Mouse (Mus musculus) lung, postnatal 0 days (tissue): ENCODE measurements around the gene Ppa1. TPM values are rescaled to one million over a fixed set of nuclear protein-coding genes. Genes with fewer than 3 reads are reported as not detected.

Experiments used
- ATAC-seq: fragments of 200-750 bp; cut with Nextera tagmentation; 2 replicates; pipeline ENCODE4 v1.8.0; 2017; ENCODE audit warnings: moderate library complexity
- DNase-seq: peaks from one replicate; pipeline ENCODE4 v3.0.0-alpha.2; 2016; ENCODE audit warnings: low spot score
- H3K27ac ChIP-seq: fragments of 300-500 bp; sonication (generic); 2 replicates; pipeline ENCODE4 v1.5.1; 2014; ENCODE audit warnings: antibody characterized with exemption, mild to moderate bottlenecking, low read length, mixed read lengths
- H3K27me3 ChIP-seq: fragments of 300-500 bp; sonication (generic); replicated peaks from 2 replicates; pipeline ENCODE4 v1.6.1; 2014; ENCODE audit warnings: low read length, mixed read lengths; ENCODE audit not compliant: insufficient read depth
- H3K36me3 ChIP-seq: fragments of 300-500 bp; sonication (generic); 2 replicates; pipeline ENCODE4 v1.6.1; 2014; ENCODE audit warnings: low read length, mixed read lengths; ENCODE audit not compliant: insufficient read depth
- H3K4me1 ChIP-seq: fragments of 300-500 bp; sonication (generic); 2 replicates; pipeline ENCODE4 v1.6.1; 2014; ENCODE audit warnings: antibody characterized with exemption, low read depth, low read length, mixed read lengths; ENCODE audit not compliant: insufficient read depth
- H3K4me2 ChIP-seq: fragments of 300-500 bp; sonication (generic); replicated peaks from 2 replicates; pipeline ENCODE4 v1.6.1; 2014; ENCODE audit warnings: low read depth, mild to moderate bottlenecking, low read length, moderate library complexity, mixed read lengths
- H3K4me3 ChIP-seq: fragments of 300-500 bp; sonication (generic); 2 replicates; pipeline ENCODE4 v1.5.1; 2014; ENCODE audit warnings: low read depth, low read length
- H3K9ac ChIP-seq: fragments of 300-500 bp; sonication (generic); replicated peaks from 2 replicates; pipeline ENCODE4 v1.6.1; 2014; ENCODE audit warnings: low read depth, mild to moderate bottlenecking
- H3K9me3 ChIP-seq: fragments of 300-500 bp; sonication (generic); 2 replicates; pipeline ENCODE4 v1.6.1; 2016; ENCODE audit warnings: low read length, mixed read lengths
- CTCF ChIP-seq: IDR thresholded peaks from 2 replicates; pipeline ENCODE4 v1.5.1; 2016; ENCODE audit warnings: antibody characterized with exemption, mild to moderate bottlenecking
- EP300 ChIP-seq: IDR thresholded peaks from 2 replicates; pipeline ENCODE4 v1.6.1; 2016; ENCODE audit warnings: antibody characterized with exemption, mild to moderate bottlenecking, control low read depth
- WGBS: fragments of 180-500 bp; shearing (Covaris S2); extraction: QIAGEN DNeasy Blood & Tissue Kit; methylation state at CpG from one replicate; pipeline ENCODE4 v1.1.7; 2014; 5-methylcytosine and 5-hydroxymethylcytosine counted together
- polyA plus RNA-seq: library from polyadenylated mRNA; unstranded; fragments of >200 nt; fragmentation: Nextera tagmentation; extraction: Ambion mirVana; gene quantifications from 2 replicates; pipeline ENCODE4 v1.2.1, GENCODE M21; 2015

Ppa1 gene
- polyA plus RNA-seq, 1 experiment from 2014 or later, result 39.8 TPM

DNA sequence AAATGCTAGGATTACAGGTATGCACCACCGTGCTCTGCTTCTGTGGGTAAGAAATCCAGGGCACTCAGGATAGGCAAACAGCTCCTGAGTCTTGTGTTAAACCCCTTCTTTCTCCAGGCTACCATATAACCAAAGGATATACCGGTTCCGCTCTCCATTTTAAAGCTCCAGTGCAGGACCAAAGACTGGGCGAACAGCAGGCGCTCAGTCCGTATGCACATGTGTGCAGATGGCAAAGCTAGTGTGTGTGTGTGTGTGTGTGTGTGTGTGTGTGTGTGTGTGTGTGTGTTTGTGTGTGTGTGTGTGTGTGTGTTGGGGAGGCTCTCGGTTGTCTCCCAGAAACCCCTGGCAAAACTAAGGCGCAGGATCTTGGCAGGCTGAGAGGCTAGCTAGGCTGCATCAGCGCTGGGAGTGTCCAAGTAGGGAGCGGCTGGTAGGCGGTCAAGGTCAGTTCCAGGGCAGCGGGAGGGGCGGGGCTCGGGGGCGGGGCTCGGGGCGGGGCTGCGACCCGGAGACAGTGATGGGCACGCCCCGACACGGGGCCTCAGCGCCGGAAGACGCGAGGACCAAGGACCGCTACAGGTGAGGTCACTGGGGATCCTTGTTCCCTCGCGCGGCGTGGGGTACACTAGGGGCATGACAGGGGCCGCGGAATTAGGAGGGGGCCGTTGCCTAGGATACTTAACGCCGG, 66.6 kb downstream of the Ppa1 start, which contains the start of gene Aifm2:
Gene Aifm2 (plus strand): TSS at position 493 of the 691 bp plus-strand sequence.
- WGBS, result 16% methylated on average over 26 of the region's 36 CpGs
- H3K27ac ChIP-seq, result peak within 1 kb of the TSS; percentile 26; the same call in 1 of the 2 replicates

GRCm38 (mm10) chr10:61715462-61715837, 67.1 kb downstream of the Ppa1 start:
- no peaks in the 10 kb centered on the region for H3K27me3 ChIP-seq
- H3K4me2 ChIP-seq, result peak overlapping the region; percentile 83
- ATAC-seq (peak; percentile 15), DNase-seq (no peak)
- peak overlapping the region; percentile 26; the same call in 1 of the 2 replicates for H3K27ac ChIP-seq
- peaks cover 2% of the 10 kb centered on the region; the same call in 1 of the 2 replicates for H3K4me1 ChIP-seq
- H3K36me3 ChIP-seq, result no peaks in the 10 kb centered on the region
- no peaks in the 10 kb centered on the region for H3K9me3 ChIP-seq
- H3K9ac ChIP-seq, result 0 out of 2 replicates have a peak overlapping the region, but pooled peaks have one; percentile 29
- 2% methylated on average over 11 of the region's 11 CpGs for WGBS
- TF ChIP-seq CTCF (no peak), EP300 (no peak)
- H3K4me3 ChIP-seq, result peak overlapping the region; percentile 52

More for the DNA sequence above, 66.6 kb downstream of the Ppa1 start, which contains the start of gene Aifm2:
- peak; percentile 97 for ATAC-seq
- H3K36me3 ChIP-seq, result no peaks in the 10 kb centered on the region
- peak; percentile 95 for DNase-seq
- H3K4me2 ChIP-seq, result peak within 1 kb of the TSS; percentile 83
- no peak for TF ChIP-seq CTCF
- no peak for TF ChIP-seq EP300
- H3K27me3 ChIP-seq, result no peaks in the 10 kb centered on the region
- 0 out of 2 replicates have a peak within 1 kb of the TSS, but pooled peaks have one; percentile 29 for H3K9ac ChIP-seq
- no peaks in the 10 kb centered on the region for H3K9me3 ChIP-seq
- peaks cover 2% of the 10 kb centered on the region; the same call in 1 of the 2 replicates for H3K4me1 ChIP-seq
- peak within 1 kb of the TSS; percentile 52 for H3K4me3 ChIP-seq

- 64% methylated on average over 7 of the region's 7 CpGs for WGBS
- TF ChIP-seq EP300, result no peak
- no peak for TF ChIP-seq CTCF
- Histone ChIP-seq H3K27me3 (no peaks in the 10 kb centered on the region), H3K4me1 (peaks cover 2% of the 10 kb centered on the region; the same call in 1 of the 2 replicates), H3K4me2 (peak overlapping the region; percentile 83), H3K4me3 (no peak overlapping the region), H3K27ac (peak overlapping the region; percentile 26; the same call in 1 of the 2 replicates), H3K9ac (no peak overlapping the region), H3K9me3 (no peaks in the 10 kb centered on the region), H3K36me3 (no peaks in the 10 kb centered on the region)
- peak; percentile 40 for DNase-seq
- ATAC-seq, result 0 out of 2 replicates have a peak, but pooled peaks have one; percentile 8
Observed at GRCm38 (mm10) chr10:61715996-61716864, 67.9 kb downstream of the Ppa1 start.

DNA sequence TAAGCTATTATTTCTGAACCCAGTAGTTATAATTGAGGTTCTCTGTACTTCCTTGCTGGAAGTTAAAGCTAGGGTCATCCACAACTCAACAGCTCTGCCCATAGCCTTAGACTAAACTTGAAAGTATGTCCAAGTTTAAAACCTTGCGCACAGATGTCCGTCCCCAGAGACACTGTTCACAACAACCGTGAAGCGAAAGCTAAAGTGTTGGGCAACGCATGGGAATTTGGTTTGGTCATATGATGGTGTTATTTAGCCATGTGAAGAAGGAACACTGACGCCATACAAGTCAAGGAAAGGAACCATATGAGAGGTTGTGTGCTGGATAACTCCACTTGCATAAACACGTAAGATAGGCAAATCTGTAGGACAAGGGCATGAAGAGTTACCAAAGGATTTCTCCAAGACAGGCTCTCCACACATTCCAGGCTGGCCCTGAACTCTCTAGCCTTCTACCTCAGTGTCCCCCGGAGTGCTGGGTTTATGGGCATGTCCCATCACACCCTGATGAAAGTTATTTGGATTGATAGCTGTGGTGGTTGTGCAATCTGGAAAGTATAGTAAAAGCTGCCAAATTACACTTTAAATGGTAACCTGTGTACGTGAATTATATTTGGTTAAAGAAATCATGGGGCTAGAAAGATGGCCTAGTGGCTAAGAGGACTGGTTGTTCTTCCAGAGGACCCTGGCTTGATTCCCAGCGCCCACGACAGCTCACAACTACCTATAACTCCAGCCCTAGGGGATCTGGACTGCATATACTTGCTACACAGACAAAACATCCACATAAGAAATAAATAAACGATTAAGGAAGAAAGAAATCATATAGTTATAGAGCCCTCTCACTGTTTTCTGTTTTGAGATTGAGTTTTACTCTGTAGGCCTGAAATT, 69.3 kb downstream of the Ppa1 start:
- ATAC-seq, result no peak
- H3K9me3 ChIP-seq, result no peaks in the 10 kb centered on the region

DNA sequence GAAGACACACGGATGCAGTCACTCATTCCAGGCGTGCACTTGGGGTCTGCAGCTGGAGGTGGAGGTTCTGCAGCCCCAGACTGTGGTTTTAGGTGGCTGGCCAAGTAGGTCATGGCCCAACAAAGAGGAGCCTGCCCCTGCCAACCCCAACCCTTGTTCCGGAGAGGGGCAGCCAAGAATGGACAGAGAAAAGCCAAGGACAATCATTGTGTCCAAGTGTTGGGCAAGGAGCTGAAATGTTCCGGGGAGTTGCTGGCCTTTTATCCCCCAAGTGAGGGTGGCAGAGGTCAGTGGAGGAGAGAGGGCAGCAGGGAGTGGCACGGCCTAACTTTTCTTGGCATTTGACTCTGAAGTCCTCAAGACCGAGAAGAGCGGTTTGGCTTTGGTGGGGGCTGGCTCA, 72.0 kb downstream of the Ppa1 start:
- DNase-seq, result no peak

More for the DNA sequence above, 69.3 kb downstream of the Ppa1 start:
- 85% methylated on average over 12 of the region's 12 CpGs for WGBS
- H3K4me2 ChIP-seq, result no peak overlapping the region
- TF ChIP-seq CTCF (no peak), EP300 (no peak)
- H3K4me1 ChIP-seq, result peaks cover 2% of the 10 kb centered on the region; the same call in 1 of the 2 replicates
- no peak overlapping the region for H3K4me3 ChIP-seq
- no peak overlapping the region for H3K27ac ChIP-seq
- DNase-seq, result no peak
- H3K9ac ChIP-seq, result no peak overlapping the region
- H3K36me3 ChIP-seq, result no peaks in the 10 kb centered on the region
- H3K27me3 ChIP-seq, result no peaks in the 10 kb centered on the region

More for the DNA sequence above, 72.0 kb downstream of the Ppa1 start:
- no peaks in the 10 kb centered on the region for H3K27me3 ChIP-seq
- H3K4me2 ChIP-seq, result no peak overlapping the region
- H3K27ac ChIP-seq, result no peak overlapping the region
- no peaks in the 10 kb centered on the region for H3K36me3 ChIP-seq
- no peaks in the 10 kb centered on the region for H3K9me3 ChIP-seq
- no peak overlapping the region for H3K9ac ChIP-seq
- H3K4me1 ChIP-seq, result peaks cover 2% of the 10 kb centered on the region; the same call in 1 of the 2 replicates
- no peak for ATAC-seq
- WGBS, result 81% methylated on average over 7 of the region's 7 CpGs
- no peak for TF ChIP-seq CTCF
- no peak for TF ChIP-seq EP300
- H3K4me3 ChIP-seq, result no peak overlapping the region
